In genomic region chr9:42471921-42472747, GRCm38 (mm10) we compare ENCODE assay signal across 8 mouse cellular contexts. TPM values are rescaled to one million over a fixed set of nuclear protein-coding genes. Genes with fewer than 3 reads are reported as not detected.
DNase-seq lines count a peak whose midpoint lies in the region; ATAC-seq lines count a peak whose summit lies in the region.

No protein-coding gene starts in this region.

- peak overlapping the region; percentile 79 for H3K4me3 ChIP-seq in hindbrain, embryonic 13.5 days

- H3K27me3 ChIP-seq in hindbrain, embryonic 13.5 days, result no peaks in the 10 kb centered on the region

- ATAC-seq in hindbrain, embryonic 13.5 days (ENCODE audit: low FRiP score), result peak; percentile 96

- peak overlapping the region; percentile 83 for H3K27ac ChIP-seq in hindbrain, embryonic 13.5 days

- no peaks in the 10 kb centered on the region for H3K9me3 ChIP-seq in hindbrain, embryonic 13.5 days

- peak overlapping the region; percentile 81 for H3K4me2 ChIP-seq in hindbrain, embryonic 13.5 days

- 6% methylated on average over 47 of the region's 49 CpGs for WGBS in hindbrain, embryonic 13.5 days

- H3K4me1 ChIP-seq in hindbrain, embryonic 13.5 days (replicated peaks), result peaks cover 37% of the 10 kb centered on the region

- H3K36me3 ChIP-seq in hindbrain, embryonic 13.5 days, result 0 out of 2 replicates have a peak, but pooled peaks cover 6% of the 10 kb centered on the region

- peak; percentile 94 for DNase-seq in R1 (ENCODE audit: low read depth, low spot score)
- peak; percentile 95 to 96 for DNase-seq in cerebellum, postnatal 14 days
- DNase-seq in frontal cortex, postnatal 14 days (ENCODE audit: low spot score in 2 of 2), result peak; percentile 88 to 91
- peak; percentile 86 to 94 for DNase-seq in layer of hippocampus, postnatal 14 days (ENCODE audit: low spot score in 2 of 2)
- DNase-seq in lung, postnatal 10 days, result peak; percentile 96
- DNase-seq in ovary, postnatal 14 days (ENCODE audit: low spot score), result peak; percentile 74
- peak; percentile 87 to 92 for DNase-seq in thymus, postnatal 10 days (ENCODE audit: low spot score in 2 of 2)

- H3K9ac ChIP-seq in hindbrain, embryonic 13.5 days, result peak overlapping the region; percentile 91

RNA-seq across cellular contexts. Expression of gene Tbcel, which starts 35.5 kb away (rescaled TPM):
- polyA plus RNA-seq in hindbrain, embryonic 13.5 days (2015; fragmentation: Nextera tagmentation; extraction: Ambion mirVana), result 5.2 and 5.6 TPM in 2 replicates
- 10 to 100 TPM; 56.8 to 57.7 TPM for total RNA-seq in layer of hippocampus, postnatal 14 days (2021)

Comparison
In these comparisons a context has a peak if more than half of its experiments do, and no peak if none do; other contexts are left out.
1. Peak in every context shown above with its lines: DNase-seq, ATAC-seq, H3K4me3 ChIP-seq and H3K27ac ChIP-seq.